Mouse (Mus musculus) cerebellum, postnatal 4 days (tissue): Measurements from ENCODE around the gene Golph3l.
A peak's percentile ranks its signal among the peaks of the same experiment; 100 is the strongest.

Experiments
- DNase-seq, 2 experiments: peaks; one replicate each; pipeline ENCODE4 v3.0.0; 2022; ENCODE audit warnings: low spot score in 2 of 2, mixed read lengths in 1 of 2

The Golph3l gene

DNA sequence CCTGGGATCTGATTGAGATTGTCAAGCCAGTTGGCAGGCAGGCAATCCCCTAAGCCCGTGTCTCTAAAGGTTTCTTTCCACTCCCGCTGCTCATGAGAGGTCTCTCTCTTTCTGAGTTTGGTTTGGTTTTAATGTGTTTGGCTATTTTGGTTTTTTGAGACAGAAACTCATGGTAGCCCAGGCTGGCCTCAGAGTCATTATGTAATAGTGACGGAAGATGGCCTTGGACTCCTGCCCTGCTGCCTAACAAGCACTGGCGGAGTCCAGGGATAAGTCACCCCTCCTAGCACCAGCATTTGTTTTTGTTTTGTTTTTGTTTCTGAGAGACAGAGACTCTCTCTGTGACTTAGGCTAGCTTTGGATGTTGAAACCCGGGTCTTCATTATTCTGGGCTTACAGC, 66.7 kb downstream of the Golph3l start:
- DNase-seq, result no peak

DNA sequence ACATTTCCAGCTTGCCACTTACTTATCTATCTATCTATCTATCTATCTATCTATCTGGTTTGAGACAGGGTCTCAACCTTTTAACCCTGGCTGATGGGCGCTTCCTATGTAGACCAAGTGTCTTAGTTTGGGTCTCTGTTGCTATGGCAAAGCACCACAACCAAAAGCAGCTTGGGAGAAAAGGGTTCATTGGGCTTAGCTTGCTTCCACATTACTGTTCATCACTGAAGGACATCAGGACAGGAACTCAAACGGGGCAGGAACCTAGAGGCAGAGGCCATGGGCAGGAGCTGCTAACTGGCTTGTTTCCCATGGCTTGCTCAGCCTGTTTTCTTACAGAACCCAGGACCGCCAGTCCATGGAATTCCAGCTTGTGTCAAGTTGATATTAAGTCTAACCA, 68.4 kb downstream of the Golph3l start:
- no peak for DNase-seq

DNA sequence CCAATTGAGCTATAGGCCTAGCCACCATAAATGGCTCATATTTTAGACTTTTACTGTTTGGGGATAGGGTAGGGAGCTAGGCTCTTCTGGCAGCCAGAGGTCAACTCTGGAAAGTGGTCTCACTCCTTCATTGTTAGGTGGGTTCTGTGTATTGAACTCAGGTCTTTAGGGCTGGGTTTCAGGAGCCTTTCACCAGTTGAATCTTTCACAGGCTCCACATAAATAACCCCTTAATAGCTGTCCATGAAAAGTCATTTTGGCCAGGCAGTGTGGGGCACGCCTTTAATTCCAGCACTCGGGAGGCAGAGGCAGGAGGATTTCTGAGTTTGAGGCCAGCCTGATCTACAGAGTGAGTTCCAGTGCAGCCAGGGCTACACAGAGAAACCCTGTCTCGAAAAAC, 69.0 kb downstream of the Golph3l start:
- DNase-seq, result no peak

DNA sequence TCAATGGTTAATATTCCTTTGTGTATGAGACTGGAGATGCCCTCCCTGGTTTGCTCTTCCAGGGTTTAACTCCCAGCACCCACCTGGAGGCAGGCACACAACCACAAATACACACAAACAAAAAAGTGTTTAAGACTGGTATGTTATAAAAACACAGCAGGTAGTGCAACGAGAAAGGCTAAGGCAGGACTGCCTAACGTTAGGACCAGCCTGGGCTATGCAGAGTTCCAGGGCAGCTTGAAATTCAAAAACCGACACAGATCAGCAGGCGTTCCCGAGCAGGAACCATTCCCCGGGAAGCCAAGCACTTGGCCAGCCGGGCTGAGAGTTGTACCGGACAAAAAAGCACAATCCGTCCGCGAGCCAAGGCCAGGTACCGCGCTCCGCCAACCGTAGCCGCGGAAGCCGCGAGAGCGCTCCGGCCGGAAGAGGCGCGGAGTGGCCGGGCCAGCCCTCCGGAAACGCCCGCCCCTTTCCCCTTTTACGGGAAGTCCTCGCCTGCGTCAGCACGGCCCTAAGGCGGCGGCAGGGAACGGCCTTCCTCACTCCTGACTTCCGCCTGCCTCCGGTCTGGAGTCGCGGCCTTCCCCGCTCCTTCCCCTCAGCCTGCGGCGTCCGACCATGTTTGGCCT, 69.6 kb downstream of the Golph3l start, which contains the start of gene Mcl1:
Mcl1 (plus strand) TSS at position 553 of the 632 bp plus-strand sequence.
- DNase-seq, result peak; percentile 85 to 93

DNA sequence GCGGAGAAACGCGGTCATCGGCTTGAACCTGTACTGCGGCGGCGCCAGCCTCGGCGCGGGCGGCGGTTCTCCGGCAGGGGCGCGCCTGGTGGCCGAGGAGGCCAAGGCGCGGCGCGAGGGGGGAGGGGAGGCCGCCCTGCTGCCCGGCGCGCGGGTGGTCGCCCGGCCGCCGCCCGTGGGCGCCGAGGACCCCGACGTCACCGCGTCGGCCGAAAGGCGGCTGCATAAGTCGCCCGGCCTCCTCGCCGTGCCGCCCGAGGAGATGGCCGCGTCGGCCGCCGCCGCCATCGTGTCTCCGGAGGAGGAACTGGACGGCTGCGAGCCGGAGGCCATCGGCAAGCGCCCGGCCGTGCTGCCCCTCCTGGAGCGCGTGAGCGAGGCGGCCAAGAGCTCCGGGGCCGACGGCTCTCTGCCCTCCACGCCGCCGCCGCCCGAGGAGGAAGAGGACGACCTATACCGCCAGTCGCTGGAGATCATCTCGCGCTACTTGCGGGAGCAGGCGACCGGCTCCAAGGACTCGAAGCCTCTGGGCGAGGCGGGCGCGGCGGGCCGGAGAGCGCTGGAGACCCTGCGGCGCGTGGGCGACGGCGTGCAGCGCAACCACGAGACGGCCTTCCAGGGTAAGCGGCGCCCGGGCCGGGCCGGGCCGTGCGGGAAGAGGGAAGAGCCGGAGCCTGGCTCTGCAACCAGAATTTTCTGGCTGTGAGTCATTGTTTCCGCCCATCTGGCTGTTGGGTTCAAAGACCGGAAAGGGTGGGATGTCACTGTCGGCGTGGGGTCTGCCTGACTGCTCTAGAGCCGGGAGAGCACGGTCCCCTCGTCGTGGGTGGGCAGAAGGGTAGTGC, 70.4 kb downstream of the Golph3l start:
- peak; percentile 45 to 63 for DNase-seq

DNA sequence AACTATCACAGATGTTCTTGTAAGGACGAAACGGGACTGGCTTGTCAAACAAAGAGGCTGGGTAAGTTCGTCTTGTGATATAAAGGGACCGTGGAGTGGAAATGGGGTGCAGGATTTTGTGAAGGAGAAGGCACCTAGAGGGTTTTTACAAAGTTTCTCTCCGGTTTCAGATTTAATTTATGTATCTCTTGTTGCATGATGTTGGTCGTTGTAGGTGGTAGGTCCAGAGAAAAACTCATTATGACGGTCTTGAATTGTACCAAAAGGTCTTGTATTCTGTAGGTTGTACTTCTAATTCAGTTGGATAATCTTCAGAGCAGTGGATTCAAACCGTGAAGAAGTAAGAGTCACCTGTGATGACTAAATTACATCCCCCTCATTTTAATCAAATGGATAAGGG, 71.2 kb downstream of the Golph3l start:
- no peak for DNase-seq

DNA sequence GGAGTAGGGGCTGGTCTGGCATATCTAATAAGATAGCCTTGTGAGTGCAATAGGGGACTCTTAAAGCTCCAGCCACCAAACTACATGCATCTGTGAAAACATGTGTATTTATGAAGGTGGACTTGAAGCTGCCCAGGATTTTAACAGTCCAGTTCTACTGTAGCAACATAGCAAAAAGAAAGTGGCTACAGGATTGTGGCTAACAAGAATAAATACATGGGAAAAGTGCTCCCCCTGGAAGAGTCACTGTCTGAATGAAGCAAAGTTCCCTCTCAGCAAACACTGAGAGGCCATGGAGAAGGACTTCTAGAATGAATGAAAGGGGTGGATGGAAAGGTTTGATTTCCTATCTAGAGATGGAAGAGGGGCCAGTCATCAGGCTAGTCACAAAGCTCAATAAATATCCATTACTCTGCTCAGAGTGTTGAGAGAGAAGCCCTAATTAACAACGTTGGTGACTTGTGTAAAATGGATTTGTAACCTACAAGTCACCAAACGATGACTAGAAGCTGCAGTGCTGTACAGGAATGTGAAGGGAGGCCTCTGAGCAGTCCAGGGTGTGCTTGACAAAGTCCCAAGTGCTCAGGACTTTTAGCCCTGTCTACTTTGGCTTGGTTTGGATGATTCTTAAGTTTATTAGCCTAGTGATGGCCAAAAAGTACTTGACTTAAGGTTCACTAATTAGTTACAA, 72.2 kb downstream of the Golph3l start:
- no peak for DNase-seq

DNA sequence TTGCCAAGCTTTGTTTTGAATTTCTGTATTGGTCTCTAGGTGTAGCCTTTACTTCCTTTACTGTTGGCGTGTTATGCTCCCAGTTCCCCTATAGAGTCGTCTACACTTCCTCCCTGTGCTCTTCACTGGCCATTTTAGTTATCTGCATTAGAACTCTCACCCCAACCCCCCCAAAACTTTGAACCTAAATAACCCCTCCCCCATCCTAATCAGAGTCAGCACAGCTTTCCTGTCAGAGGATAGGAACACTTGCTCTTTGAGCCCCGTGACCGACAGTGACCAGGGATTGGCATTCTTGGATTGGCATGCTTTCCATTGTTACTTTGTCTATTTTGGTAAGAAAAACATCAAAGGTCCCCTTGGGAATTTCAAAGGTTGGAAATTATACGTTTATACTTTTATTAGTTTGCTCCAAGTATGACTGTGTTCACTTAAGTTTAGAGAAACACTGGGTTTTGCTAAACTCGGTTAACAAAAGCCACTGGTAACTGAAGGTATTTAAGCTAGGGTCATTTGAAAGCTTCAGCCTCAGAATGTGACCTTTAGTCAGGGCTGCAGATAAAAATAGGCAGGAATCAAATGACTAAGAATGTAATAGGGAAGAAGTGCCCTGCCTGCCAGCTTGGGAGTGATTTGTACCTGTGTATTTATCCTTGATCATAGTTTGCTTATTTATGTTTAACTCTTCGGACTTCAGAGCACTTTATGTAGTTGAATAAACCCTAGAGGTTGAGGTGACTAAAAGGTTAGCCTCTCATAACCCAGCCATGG, 73.4 kb downstream of the Golph3l start:
- DNase-seq, result no peak

DNA sequence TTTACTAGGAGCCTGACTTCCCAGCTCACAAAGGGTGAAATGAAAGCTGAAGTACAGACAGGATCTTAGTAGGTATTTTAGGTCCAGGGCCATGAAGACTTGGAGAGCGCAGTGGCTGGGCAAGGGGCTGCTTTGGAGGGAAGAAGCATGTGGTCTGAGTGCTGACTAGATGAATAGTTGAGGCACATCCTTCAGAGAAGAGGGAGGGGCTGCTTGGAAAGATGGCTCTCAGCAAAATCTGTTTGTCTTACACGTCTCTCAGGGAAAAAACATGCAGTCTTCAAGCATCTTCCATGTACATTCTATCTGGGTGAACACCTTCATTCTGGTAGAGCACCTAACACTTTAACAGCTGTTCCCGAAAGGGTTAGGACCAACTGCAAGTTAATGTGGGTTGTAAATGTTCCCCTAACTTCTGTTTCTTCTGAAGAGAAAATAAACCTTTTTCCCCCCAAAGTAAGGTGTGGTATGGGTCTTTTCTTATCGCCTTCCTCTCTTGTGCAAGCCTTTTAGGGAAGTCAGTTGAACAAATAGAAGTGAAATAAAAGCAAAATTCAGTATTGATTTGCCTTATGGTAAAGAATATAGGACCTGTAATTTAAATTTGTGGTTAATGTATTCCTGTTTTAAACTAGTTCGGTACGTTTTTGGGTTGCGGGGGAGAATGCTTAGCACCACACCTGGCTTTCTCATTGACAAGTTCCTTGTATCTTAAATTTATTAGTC, 74.2 kb downstream of the Golph3l start:
- no peak for DNase-seq

DNA sequence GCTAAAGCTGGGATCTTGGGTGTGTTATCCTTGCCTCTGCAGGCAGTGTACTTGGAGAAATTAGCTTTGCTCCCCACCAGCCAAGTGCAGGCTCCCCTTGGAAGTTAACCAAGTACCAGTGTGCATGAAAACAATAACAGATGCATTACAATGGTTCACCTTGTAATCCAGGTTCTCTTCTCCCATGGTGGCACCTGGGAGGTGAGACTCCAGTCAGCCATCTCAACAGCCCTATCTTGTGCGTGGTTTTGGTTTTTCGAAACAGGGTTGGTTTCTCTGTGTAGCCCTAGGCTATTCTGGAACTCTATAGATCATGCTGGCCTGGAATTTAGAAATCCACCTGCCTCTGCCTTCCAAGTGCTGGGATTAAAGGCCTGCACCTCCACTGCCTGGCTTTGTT, 74.8 kb downstream of the Golph3l start:
- no peak for DNase-seq

DNA sequence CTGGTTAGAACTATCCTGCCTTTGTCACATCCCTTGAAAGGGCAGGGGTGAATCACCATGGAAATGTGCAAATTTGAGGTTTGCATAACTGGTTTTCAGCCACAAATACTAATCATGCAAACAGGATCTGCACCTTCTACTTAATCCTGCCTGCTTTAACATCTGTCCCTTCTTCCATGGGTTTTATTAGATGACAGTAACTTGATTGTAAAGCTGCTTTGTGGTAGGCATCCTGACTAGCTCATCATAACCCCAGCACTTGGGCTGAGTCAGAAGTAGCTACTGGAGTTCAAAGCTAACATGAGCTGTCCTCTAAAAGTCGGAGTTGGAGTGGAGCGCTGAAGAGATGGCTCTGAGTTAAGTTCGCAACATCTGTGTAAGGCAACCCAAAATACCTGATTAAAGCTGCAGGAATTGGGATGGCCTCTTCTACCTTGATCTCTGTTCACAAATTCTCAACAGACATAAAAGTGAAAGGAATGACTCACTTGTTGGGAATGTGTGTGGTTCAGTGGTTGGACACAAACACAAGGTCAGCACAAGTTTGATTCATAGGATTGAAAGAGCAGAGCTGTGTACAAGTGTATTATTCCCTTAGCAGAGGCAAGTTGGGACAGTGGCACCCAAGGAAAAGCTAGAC, 75.4 kb downstream of the Golph3l start:
- DNase-seq, result no peak

DNA sequence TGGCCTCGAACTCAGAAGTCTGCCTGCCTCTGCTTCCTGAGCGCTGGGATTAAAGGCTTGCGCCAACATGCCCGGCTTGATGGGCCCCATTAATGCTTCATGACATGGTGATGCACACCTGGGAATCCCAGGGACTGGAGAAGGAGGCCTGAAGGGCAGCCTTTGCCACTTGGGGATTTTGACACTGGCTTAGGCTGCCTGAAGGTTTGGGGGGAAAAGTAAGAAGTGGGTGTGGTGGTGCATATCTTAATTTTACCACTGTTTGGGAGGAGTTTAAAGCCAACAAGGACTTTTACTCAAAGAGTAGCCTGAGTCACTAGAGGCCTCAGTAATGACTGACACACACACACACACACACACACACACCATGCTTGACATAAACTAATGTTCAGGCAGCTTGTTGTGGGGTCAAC, 76.2 kb downstream of the Golph3l start:
- DNase-seq, result no peak

DNA sequence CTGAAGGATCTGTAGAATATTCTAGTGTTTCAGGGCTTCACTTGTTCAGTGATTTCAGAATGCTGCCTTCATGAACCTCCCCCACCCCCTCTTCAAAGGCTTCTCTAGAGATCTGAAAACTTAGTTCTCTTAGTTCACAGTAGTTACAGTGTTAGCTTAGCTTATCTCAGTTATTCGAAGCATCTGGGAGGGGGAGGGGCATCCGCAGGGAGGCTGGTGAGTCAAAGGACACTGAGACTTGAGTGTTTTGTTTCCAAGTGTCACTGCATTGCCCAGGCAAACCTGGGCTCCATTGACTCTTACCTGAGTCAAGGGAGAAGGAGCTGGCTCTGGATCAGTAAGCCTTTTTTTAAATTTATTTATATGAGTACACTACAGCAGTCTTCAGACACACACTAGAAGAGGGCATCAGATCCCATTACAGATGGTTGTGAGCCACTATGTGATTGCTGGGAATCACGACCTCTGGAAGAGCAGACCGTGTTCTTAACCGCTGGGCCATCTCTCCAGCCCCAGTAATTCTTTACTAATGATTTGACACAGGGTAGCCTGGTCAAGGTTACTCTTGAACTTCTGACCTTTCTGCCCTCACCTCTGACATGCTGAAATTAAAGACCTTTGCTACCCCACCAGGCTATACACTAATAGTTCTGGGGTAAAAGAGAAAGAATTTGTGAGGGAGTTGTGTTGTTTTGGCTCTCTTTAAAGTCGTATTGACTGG, 77.5 kb downstream of the Golph3l start:
- DNase-seq, result no peak

DNA sequence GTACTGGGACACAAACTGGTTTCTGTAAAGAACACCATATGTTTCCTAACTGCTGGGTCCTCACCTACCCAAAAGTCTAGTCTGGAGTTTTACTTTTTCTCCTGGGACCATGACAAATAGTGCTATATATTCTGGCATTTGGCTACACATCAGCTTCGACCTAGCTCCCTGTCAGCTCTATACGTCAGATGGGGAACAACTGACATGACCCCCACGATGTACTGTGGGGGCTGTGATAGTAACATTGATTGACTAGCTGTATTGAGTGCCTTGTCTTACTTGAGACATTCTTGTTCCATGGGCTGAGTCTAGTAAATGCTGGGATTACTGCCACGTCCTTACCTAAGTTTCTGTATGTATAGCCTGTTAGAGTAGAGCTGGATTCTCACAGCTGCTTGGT, 78.8 kb downstream of the Golph3l start:
- DNase-seq, result no peak

DNA sequence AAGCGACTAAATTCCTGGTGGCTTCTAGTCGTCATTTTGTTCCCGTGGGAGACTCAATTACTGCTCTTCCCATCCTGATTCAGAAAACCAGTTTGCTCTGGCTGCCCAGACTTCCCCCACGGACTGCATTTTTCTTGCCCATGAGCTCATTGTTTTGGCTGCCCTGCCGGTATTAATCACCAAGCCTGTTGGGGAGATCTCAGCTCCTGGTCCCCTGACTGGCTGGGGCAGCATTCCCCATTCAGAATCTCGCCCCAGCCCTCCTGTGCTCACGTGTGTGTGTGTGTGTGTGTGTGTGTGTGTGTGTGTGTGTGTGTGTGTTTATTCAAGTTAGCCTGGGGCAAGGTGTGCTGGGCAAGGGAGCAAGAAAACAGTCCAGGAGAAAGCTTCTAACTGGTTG, 79.3 kb downstream of the Golph3l start:
- DNase-seq, result no peak
